Mouse (Mus musculus): ENCODE measurements around the gene Wdr24. TPM values are rescaled to one million over a fixed set of nuclear protein-coding genes. Genes with fewer than 3 reads are reported as not detected.
"Not testable (repeated sequence)": the region's sequence is repeated elsewhere in the genome, so short reads cannot be mapped to it uniquely, and the experiment has no call there.

Wdr24 gene
- polyA plus RNA-seq, 1 experiment: 14.5 TPM

- no peak for TF ChIP-seq CTCF (IDR thresholded peaks at IDR 0.05; ENCODE audit: borderline replicate concordance, insufficient read depth, low read length)
- Histone ChIP-seq H3K27ac (ENCODE audit: insufficient read depth, low read length) (no peak overlapping the region), H3K4me1 (ENCODE audit: control insufficient read depth, insufficient read depth, low read length) (no peaks in the 10 kb centered on the region), H3K4me3 (ENCODE audit: insufficient read depth, low read length) (no peak overlapping the region)
Measured at GRCm38 (mm10) chr17:25865288-25865687, 41.9 kb downstream of the Wdr24 start.

- H3K4me3 ChIP-seq (ENCODE audit: insufficient read depth, low read length): no peak overlapping the region
- no peaks in the 10 kb centered on the region for H3K4me1 ChIP-seq (ENCODE audit: control insufficient read depth, insufficient read depth, low read length)
- no peak overlapping the region for H3K27ac ChIP-seq (ENCODE audit: insufficient read depth, low read length)
- no peak for TF ChIP-seq CTCF (IDR thresholded peaks at IDR 0.05; ENCODE audit: borderline replicate concordance, insufficient read depth, low read length)
- TF ChIP-seq POLR2A (IDR thresholded peaks at IDR 0.05; ENCODE audit: low read depth, low read length): no peak
Measured at GRCm38 (mm10) chr17:25866172-25866571, 42.7 kb downstream of the Wdr24 start.

- peak overlapping the region; percentile 56 for H3K4me3 ChIP-seq (ENCODE audit: insufficient read depth, low read length)
- H3K27ac ChIP-seq (ENCODE audit: insufficient read depth, low read length): no peak overlapping the region
- H3K4me1 ChIP-seq (ENCODE audit: control insufficient read depth, insufficient read depth, low read length): no peaks in the 10 kb centered on the region
- no peak for TF ChIP-seq CTCF (IDR thresholded peaks at IDR 0.05; ENCODE audit: borderline replicate concordance, insufficient read depth, low read length)
- TF ChIP-seq POLR2A (IDR thresholded peaks at IDR 0.05; ENCODE audit: low read depth, low read length): no peak
Measured at GRCm38 (mm10) chr17:25867509-25867835, 44.0 kb downstream of the Wdr24 start.

- TF ChIP-seq CTCF (IDR thresholded peaks at IDR 0.05; ENCODE audit: borderline replicate concordance, insufficient read depth, low read length) (no peak), POLR2A (IDR thresholded peaks at IDR 0.05; ENCODE audit: low read depth, low read length) (no peak)
- H3K4me3 ChIP-seq (ENCODE audit: insufficient read depth, low read length): peak overlapping the region; percentile 56
Measured at GRCm38 (mm10) chr17:25867836-25868600, 44.6 kb downstream of the Wdr24 start.

GRCm38 (mm10) chr17:25868601-25869191, 45.3 kb downstream of the Wdr24 start, which contains the start of gene Mcrip2:
Gene Mcrip2, minus strand, starts transcription at chr17:25868764.
- TF ChIP-seq CTCF (IDR thresholded peaks at IDR 0.05; ENCODE audit: borderline replicate concordance, insufficient read depth, low read length) (no peak), POLR2A (IDR thresholded peaks at IDR 0.05; ENCODE audit: low read depth, low read length) (peak; percentile 51)
- no peaks in the 10 kb centered on the region for H3K4me1 ChIP-seq (ENCODE audit: control insufficient read depth, insufficient read depth, low read length)
- no peak within 1 kb of the TSS for H3K27ac ChIP-seq (ENCODE audit: insufficient read depth, low read length)
- H3K4me3 ChIP-seq (ENCODE audit: insufficient read depth, low read length): peak within 1 kb of the TSS; percentile 56

More at GRCm38 (mm10) chr17:25867836-25868600, 44.6 kb downstream of the Wdr24 start:
- Histone ChIP-seq H3K27ac (ENCODE audit: insufficient read depth, low read length) (no peak overlapping the region), H3K4me1 (ENCODE audit: control insufficient read depth, insufficient read depth, low read length) (no peaks in the 10 kb centered on the region)

- Histone ChIP-seq H3K27ac (ENCODE audit: insufficient read depth, low read length) (no peak overlapping the region), H3K4me1 (ENCODE audit: control insufficient read depth, insufficient read depth, low read length) (0 out of 2 replicates have a peak, but pooled peaks cover 3% of the 10 kb centered on the region), H3K4me3 (ENCODE audit: insufficient read depth, low read length) (no peak overlapping the region)
- TF ChIP-seq POLR2A (IDR thresholded peaks at IDR 0.05; ENCODE audit: low read depth, low read length): no peak
- no peak for TF ChIP-seq CTCF (IDR thresholded peaks at IDR 0.05; ENCODE audit: borderline replicate concordance, insufficient read depth, low read length)
Measured at GRCm38 (mm10) chr17:25869498-25869897, 46.1 kb downstream of the Wdr24 start.

- Histone ChIP-seq H3K27ac (ENCODE audit: insufficient read depth, low read length) (no peak overlapping the region), H3K4me1 (ENCODE audit: control insufficient read depth, insufficient read depth, low read length) (0 out of 2 replicates have a peak, but pooled peaks cover 3% of the 10 kb centered on the region), H3K4me3 (ENCODE audit: insufficient read depth, low read length) (no peak overlapping the region)
- TF ChIP-seq POLR2A (IDR thresholded peaks at IDR 0.05; ENCODE audit: low read depth, low read length): no peak
- no peak for TF ChIP-seq CTCF (IDR thresholded peaks at IDR 0.05; ENCODE audit: borderline replicate concordance, insufficient read depth, low read length)
Measured at GRCm38 (mm10) chr17:25869954-25870353, 46.5 kb downstream of the Wdr24 start.

- H3K4me1 ChIP-seq (ENCODE audit: control insufficient read depth, insufficient read depth, low read length); H3K27ac ChIP-seq (ENCODE audit: insufficient read depth, low read length); H3K4me3 ChIP-seq (ENCODE audit: insufficient read depth, low read length): not testable (repeated sequence)
Measured at GRCm38 (mm10) chr17:25871566-25871965, 48.1 kb downstream of the Wdr24 start.

GRCm38 (mm10) chr17:25872676-25873075, 49.2 kb downstream of the Wdr24 start:
- 0 out of 2 replicates have a peak, but pooled peaks cover 3% of the 10 kb centered on the region for H3K4me1 ChIP-seq (ENCODE audit: control insufficient read depth, insufficient read depth, low read length)
- TF ChIP-seq CTCF (IDR thresholded peaks at IDR 0.05; ENCODE audit: borderline replicate concordance, insufficient read depth, low read length) (no peak), POLR2A (IDR thresholded peaks at IDR 0.05; ENCODE audit: low read depth, low read length) (no peak)
- H3K27ac ChIP-seq (ENCODE audit: insufficient read depth, low read length): no peak overlapping the region
- no peak overlapping the region for H3K4me3 ChIP-seq (ENCODE audit: insufficient read depth, low read length)

- Histone ChIP-seq H3K4me1 (ENCODE audit: control insufficient read depth, insufficient read depth, low read length) (0 out of 2 replicates have a peak, but pooled peaks cover 3% of the 10 kb centered on the region), H3K27ac (ENCODE audit: insufficient read depth, low read length) (no peak overlapping the region)
Measured at GRCm38 (mm10) chr17:25873405-25874147, 50.1 kb downstream of the Wdr24 start.

More at GRCm38 (mm10) chr17:25873405-25874147, 50.1 kb downstream of the Wdr24 start:
- TF ChIP-seq CTCF (IDR thresholded peaks at IDR 0.05; ENCODE audit: borderline replicate concordance, insufficient read depth, low read length) (no peak), POLR2A (IDR thresholded peaks at IDR 0.05; ENCODE audit: low read depth, low read length) (no peak)
- H3K4me3 ChIP-seq (ENCODE audit: insufficient read depth, low read length): no peak overlapping the region
